Mouse (Mus musculus): ENCODE results near the gene Desi2. TPM values are rescaled to one million over a fixed set of nuclear protein-coding genes. Genes with fewer than 3 reads are reported as not detected.
"Not testable (repeated sequence)": the region's sequence is repeated elsewhere in the genome, so short reads cannot be mapped to it uniquely, and the experiment has no call there.

Gene Desi2
- total RNA-seq, 2 experiments from 2014 or later = 17.7 to 29.3 TPM

GRCm38 (mm10) chr1:178256351-178256750 is 69.1 kb downstream of the Desi2 start:
- DNase-seq (ENCODE audit: low spot score in 2 of 2) = no peak

DNA sequence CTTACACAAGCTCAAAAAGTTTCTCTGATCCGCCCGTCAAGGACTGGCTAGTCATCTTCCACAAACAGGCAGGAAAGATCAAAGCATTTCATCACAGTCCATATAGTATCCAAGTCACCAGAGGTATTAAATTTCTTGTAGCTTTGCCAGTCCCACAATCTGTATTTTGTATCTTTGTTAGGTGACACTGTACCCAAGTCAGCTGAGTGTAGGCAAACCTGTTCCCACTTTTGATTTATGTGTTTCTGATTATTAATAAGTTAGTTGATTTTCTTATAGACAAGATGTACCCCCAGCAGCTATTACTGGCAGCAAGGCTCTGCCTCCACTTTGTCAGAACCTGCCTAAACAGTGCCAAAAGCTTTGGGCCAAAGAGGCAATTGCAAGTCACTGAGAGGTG is 71.6 kb downstream of the Desi2 start:
- no peak for DNase-seq (ENCODE audit: low spot score in 2 of 2)

DNA sequence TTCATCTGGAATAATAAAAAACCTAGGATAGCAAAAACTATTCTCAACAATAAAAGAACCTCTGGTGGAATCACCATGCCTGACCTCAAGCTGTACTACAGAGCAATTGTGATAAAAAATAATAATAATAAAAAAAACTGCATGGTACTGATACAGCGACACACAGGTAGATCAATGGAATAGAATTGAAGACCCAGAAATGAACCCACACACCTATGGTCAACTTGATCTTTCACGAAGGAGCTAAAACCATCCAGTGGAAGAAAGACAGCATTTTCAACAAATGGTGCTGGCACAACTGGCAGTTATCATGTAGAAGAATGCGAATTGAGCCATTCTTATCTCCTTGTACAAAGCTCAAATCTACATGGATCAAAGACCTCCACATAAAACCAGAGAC is 78.2 kb downstream of the Desi2 start:
- not testable (repeated sequence) for DNase-seq (ENCODE audit: low spot score in 2 of 2)

- DNase-seq (ENCODE audit: low spot score in 2 of 2) = no peak
Measured at GRCm38 (mm10) chr1:178270635-178271034, 83.4 kb downstream of the Desi2 start.

- no peak for DNase-seq (ENCODE audit: low spot score in 2 of 2)
Measured at GRCm38 (mm10) chr1:178275174-178275730, 88.0 kb downstream of the Desi2 start.

- no peak for DNase-seq (ENCODE audit: low spot score in 2 of 2)
Measured at GRCm38 (mm10) chr1:178275738-178276053, 88.5 kb downstream of the Desi2 start.

DNA sequence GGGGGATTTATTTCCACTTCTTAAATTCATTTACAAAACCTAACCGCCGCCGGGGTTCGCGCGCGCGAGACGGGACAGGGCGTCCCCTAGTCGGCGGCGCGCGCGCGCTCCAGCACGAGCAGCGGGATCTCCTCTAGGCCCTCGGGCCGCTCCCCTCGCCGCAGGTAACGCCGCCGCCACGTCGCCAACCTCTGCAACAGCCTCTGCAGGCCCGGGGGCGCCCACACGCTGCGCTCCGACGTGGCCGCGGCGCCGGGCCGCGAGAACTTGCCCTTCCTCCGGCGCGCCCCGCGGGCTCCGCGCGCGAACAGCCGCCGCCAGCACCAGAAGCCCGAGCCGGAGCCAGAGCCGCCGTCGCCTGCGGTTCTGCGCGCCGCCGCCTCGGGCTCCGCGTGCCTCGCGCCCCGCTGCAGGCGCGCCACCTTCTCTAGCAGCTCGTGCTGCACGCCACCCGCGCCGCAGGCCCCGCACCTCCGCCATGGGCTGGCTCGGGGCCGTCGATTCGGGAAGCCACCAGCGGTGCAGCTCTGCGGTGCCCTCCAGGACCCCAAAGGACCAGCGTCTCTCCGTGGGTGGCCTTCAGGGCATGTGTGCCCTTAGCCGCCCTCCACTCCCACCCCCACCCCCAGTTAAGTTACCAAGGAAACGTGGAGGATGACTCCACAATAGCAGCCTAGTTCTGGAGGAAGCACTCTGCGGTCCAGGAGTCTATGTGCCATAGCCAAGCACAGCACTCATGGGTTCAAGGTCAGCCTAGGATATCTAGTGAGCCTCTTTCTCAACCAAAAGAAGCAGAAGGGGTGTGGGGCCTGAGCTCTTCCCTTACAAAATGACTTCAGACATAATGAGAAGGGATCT is 89.1 kb downstream of the Desi2 start:
- DNase-seq (ENCODE audit: low spot score in 2 of 2) = peak; percentile 35 to 38

DNA sequence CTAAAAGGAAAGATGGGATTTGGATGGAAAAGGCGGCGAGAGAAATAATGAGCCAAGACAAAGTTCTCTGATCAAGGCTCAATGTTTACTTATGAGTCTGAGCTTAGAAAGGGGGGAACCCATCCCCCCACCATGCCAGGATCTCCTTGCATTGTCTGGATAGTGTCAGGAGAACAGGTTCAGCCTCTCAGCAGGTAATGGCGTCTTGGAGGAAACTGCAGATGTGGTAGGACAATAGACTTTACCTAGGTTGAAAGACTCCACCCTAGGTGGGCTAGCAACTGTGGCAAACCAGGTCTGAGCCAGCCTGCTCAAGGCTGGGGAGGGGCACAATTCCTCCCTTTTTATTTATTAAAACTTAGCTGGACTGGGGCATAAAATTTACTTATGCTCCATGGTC is 96.1 kb downstream of the Desi2 start:
- not testable (repeated sequence) for DNase-seq (ENCODE audit: low spot score in 2 of 2)

DNA sequence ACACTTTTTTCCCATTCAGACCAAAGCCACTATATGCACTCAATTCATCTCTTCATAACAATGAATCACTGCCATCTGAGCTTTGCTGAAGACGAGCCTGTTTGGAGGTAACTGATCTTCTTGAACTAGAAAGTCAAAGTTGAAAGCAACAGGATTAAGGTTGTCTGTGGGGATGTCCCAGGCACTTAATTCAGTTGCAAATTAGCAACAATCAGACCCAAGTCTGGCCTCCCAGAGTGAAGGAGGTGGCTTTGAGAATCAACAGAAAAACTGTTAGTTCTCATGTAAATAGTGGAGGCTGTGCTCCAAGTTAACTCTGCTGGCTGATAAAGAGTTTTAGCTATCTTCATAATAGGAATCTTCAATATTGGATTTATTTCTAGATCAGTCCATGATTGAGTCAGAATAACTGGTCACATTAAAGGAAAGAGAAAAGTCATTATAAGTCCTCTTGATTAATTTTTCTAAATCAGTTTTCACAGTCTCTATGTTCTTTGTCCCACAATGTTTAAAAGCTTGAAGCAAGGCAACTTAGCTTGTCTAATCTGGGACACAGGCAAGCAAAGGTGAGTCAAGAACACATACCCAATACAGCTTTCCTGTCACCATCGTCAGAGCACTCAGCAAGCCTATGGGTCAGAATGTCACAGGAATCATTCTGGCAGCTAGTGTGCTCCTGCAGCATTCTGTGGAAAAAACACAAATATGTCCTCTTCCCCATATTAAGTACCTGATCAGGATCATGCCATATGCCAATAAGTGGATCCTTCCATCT is 96.9 kb downstream of the Desi2 start:
- DNase-seq (ENCODE audit: low spot score in 2 of 2) = no peak

- no peak for DNase-seq (ENCODE audit: low spot score in 2 of 2)
Measured at GRCm38 (mm10) chr1:178287601-178288176, 100.5 kb downstream of the Desi2 start.

GRCm38 (mm10) chr1:178291716-178292115 is 104.5 kb downstream of the Desi2 start:
- DNase-seq (ENCODE audit: low spot score in 2 of 2) = no peak

GRCm38 (mm10) chr1:178294051-178294450 is 106.8 kb downstream of the Desi2 start:
- DNase-seq (ENCODE audit: low spot score in 2 of 2) = no peak

DNA sequence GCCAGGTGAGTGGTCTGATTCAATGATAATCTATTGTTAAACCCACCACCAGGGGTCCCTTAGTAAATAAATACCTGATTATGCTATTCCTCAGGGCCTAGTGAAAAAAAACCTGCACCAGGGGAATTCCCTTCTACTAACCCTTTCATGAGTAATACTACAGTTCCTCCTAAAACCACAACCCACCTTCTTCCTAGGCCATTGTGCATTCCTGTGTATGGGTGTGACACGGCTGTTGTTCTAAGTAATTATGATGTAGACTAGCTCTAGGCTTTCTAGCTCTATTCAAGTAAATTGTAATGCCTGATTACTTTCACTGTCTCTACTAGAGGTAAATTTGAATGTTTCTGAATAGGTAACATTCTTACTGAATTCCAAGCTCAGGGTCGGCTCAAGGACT is 114.0 kb downstream of the Desi2 start:
- DNase-seq (ENCODE audit: low spot score in 2 of 2) = not testable (repeated sequence)

DNA sequence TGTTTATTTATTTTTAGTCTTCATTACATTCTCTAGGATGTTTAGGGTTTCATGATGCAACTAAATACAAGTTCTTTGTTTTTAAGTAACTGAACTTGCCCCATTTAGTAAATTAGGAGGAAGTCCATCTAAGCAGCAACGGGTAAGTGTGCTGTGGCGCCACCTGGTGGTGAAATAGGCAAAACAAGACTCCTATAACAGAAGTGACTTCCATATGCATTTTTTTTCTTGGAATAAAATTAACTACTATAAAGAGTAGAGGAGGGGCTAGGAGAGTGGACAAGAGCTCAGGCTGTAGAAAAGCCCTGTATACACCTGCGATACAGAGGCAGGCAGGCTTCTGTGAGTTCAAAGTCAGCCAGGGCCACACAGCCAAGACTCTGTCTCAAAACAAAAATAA is 116.2 kb downstream of the Desi2 start:
- DNase-seq (ENCODE audit: low spot score in 2 of 2) = peak; percentile 75 to 83

Other genes with a start within 250 kb of the Desi2 start
- 1 to 10 TPM; 1.7 to 2.6 TPM for gene Catspere2, start 204.0 kb upstream of the Desi2 start, total RNA-seq (2021)
- 100 to 1,000 TPM in 1 of 2 experiments, 10 to 100 TPM in 1; 88.7 to 117 TPM for gene Cox20, start 131.7 kb downstream of the Desi2 start, total RNA-seq (2021)
- gene Hnrnpu, start 150.4 kb downstream of the Desi2 start, total RNA-seq (2021) = 100 to 1,000 TPM; 341 to 383 TPM
- gene Efcab2, start 218.7 kb downstream of the Desi2 start, total RNA-seq (2021) = 1 to 10 TPM; 2.3 to 4.6 TPM